Mouse (Mus musculus) megakaryocyte progenitor cell, adult 5-6 weeks (primary cell): ENCODE measurements around the gene Ppp1r12a. TPM values are rescaled to one million over a fixed set of nuclear protein-coding genes. Genes with fewer than 3 reads are reported as not detected.
"Not testable (repeated sequence)": the region's sequence is repeated elsewhere in the genome, so short reads cannot be mapped to it uniquely, and the experiment has no call there.

ENCODE experiments used
- ATAC-seq: replicated peaks from 2 replicates; pipeline ENCODE4 v1.8.0; 2016; ENCODE audit warnings: mild to moderate bottlenecking, moderate TSS enrichment, inconsistent platforms; ENCODE audit not compliant: poor library complexity
- total RNA-seq, 2 experiments: library from RNA; stranded (forward) in 1 of 2; stranded (reverse) in 1 of 2; fragments of 157-497, 149-512 nt in 1 of 2; fragments of 200-1000 nt in 1 of 2; gene quantifications; 2 replicates each; pipeline versions ENCODE4 v1.2.3 to v1.2.4; 2015 to 2017

The Ppp1r12a gene
- total RNA-seq, 2 experiments from 2014 or later, result 101 to 137 TPM

DNA sequence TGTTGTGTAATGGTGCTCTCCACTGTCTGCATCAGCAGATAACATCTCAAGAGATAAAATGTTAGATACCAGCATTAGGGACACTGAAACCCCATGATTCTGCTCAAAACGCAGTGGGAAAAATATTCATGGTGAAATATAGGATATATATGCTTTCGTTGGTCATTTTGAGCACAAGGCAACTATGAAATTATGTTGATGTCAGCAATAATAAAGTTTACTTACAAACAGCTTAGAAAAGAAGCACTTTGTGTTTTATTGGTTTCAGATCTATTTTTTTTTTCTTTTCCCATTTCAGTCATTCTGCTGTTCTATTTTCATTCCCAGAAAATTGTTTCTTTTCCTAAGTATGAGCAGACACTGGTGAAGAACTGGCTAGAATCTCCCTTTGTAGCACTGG lies 34.1 kb downstream of the Ppp1r12a start:
- ATAC-seq, result no peak

DNA sequence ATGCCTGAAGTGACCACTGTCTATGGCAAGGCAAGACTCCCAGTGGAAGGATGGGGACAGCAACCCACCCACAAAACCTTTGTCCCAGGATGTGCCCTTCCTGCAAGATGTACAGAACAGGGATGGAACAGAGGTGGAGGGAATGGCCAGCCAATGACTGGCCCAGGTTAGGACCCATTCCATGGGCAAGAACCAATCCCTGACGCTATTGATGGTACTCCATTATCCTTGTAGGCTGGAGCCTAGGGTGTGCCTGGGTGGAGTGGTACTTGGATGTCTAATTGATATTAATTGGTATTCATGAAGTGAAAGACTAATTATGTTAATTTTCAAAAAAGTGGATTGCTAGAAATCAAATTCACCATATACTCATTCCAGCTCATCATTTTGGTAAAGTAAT lies 35.5 kb downstream of the Ppp1r12a start:
- no peak for ATAC-seq

DNA sequence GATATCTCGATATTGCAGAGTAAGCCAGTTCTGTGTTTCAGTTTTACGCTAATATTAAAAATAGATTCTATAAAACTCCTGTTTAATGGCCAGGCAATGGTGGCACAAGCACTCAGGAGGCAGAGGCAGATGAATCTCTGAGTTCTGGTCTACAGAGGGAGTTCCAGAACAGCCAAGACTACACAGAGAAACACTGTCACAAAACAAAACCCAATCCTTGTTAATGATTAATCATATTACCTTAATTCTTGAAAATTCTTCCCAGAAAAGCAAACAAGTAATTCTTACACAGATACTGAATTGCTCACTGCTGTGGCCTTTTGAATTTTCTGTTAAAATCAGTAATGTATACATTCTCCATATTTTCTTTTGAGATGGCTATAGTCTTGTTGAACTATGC lies 37.0 kb downstream of the Ppp1r12a start:
- no peak for ATAC-seq

DNA sequence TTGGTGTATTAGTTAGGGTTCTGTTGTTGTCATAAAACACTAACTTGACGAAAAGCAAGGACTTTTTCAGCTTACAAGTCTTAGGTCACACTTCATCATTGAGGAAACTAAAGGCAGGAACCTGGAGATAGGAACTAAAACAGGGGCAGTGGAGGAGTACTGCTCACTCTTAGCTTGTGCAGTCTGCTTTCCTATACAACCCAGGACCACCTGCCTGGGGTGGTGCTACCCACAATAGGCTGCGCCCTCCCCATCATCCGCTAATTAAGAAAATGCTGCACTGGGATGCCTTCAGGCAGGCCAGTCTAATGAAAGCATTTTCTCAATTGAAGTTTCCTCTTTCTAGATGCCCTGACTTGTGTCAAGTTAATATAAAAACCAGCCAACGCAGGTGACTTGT lies 40.1 kb downstream of the Ppp1r12a start:
- no peak for ATAC-seq

DNA sequence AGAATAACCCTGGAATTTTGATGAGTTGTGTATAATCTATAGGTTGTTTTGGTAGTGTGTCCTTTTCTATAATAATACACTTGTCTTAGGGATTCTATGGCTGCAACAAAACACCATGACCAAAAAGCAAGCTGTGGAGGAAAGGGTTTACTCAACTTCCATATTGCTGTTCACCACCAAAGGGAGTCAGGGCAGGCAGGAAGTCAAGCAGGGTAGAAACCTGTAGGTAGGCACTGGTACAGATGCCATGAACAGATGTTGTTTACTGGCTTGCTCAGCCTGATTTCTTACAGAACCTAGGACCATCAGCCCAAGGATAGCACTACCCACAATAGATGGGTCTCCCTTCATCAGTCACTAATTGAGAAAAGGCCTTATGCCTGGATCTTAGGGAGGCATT lies 41.4 kb downstream of the Ppp1r12a start:
- no peak for ATAC-seq

DNA sequence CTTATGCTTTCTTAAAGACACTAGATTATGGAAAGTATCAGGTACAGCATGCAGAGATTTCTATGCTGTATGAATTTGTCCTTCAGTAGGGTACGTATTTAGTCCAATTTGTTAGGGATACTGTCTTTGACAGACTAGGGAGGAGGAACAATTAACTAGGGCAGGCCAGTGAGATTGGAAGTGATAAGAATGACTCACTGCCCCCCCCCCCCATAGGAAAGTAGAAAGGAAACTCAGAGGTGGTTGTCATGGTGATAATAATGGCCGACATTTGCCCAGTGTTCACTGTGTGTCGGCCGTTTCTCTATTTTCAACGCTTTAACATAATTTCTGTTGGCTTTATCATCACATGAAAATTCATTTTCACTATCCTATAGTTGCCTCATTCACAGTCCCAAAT lies 47.4 kb downstream of the Ppp1r12a start:
- no peak for ATAC-seq

DNA sequence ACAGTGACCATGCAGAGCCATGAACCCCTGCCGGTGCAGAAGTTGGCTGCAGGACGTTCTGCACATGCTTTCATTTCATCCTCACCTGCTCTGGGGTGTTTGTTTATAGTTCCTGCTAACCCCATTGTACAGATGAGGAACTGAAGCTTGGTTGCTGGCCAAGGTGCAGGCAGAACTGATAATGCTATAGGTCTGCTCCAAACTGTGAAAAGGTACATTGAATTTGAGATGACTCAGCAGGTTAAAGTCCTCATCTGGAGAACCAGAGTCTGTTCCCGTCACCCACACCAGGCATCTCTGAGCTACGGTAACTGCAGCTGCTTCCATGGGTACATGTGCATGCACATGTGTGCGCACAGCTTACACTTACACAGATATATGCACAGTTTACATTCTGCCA lies 62.4 kb downstream of the Ppp1r12a start:
- ATAC-seq, result peak; percentile 54; the same call in 1 of the 2 replicates

DNA sequence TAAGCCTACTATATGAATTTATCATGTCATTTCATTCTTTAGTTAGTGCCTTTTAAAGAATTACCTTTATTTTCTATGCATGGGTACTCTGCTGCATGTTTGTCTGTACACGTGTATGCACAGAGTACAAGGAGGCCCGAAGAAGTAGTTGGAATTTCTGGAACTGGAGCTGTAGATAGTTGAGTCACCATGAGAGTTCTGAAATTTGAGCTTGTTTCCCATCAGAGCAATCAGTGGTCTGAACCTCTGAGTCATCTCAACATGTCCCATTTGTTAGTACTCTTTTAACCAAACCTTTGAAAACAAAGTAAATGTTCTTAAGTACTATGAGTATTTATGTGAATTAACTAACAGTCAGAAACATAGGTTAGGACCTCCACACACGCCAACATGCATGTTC lies 75.1 kb downstream of the Ppp1r12a start:
- ATAC-seq, result no peak

DNA sequence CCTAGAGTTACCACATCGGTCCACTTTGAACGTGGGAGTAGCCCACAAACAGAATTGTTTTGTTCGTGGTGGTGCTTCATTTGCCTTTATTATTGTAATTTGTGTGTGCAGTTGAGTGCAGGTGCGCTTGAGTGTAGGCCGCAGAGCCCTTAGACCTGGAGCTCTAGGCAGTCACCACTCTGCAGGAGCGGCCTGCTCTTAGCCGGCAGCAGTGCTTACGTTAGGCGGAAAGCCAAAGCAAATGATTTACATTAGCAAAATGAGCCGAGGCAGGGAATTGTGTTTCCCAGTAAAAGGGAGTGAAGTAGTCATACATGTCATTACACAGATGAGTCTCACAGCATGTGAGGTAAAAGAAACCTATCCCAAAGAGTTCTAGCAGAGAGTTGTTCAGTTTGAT lies 77.1 kb downstream of the Ppp1r12a start:
- no peak for ATAC-seq

DNA sequence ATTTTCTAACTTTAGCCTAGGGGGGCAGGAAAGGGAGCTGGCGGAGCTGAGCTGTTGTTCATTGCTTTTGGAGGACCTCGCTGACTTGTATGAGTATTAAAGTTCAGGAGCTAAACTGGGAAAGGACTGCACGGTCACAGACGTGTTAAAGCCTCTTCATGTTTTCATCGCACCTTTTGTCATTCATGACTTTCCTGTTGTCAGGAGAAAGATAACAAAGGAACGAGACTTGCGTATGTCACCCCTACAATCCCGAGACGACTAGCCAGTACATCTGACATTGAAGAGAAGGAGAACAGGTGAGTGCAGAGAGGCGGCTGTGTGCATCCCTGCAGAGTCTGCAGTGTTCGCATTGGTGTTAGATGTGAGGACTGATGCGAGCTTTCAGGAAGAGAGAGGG lies 88.7 kb downstream of the Ppp1r12a start:
- ATAC-seq, result no peak

DNA sequence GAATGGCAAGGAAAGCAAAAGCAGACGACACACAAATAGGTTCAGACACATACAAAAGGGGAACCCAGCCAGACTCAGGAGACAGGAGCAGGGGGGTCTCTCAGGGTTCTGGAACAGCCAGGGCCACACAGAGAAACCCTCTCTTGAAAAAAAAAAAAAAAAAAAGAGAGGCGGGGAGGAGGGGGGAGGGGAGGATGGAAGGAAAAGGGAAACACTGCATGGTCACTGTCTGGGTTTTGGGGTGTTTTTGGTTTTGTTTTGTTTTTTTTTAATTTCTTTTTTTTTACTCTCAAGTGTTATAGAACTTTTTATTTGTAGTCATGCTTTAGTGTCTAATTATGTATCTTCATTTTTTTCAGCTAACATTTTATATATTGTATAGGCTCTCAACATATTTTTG lies 89.2 kb downstream of the Ppp1r12a start:
- no peak for ATAC-seq

DNA sequence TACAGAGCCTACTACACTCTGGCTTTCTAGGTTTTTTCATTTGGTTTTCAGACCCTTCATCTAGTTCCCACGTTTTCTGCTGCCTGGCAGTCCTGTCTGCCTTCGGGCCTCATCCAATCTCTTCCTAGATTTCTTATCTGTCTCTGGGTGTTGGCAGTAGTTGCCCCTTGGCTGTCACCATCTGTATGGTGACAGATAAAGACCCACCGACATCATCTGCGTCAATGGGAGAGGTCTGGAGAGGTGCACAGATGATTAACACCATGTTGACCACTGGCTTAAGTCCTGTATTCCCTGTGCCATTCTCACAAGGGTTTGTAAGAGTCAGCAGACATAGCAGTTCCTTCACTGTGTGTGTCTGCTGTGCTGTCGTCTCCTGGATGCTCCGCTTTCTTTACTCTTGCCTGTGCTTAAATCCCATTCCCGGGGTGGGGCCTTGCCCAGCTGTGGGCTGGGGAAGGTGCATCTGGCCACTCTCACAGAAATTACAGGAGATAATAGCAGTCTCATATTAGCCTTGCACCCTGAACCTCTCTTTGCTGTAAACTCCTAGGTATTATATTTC lies 93.9 kb downstream of the Ppp1r12a start:
- ATAC-seq, result peak; percentile 80

DNA sequence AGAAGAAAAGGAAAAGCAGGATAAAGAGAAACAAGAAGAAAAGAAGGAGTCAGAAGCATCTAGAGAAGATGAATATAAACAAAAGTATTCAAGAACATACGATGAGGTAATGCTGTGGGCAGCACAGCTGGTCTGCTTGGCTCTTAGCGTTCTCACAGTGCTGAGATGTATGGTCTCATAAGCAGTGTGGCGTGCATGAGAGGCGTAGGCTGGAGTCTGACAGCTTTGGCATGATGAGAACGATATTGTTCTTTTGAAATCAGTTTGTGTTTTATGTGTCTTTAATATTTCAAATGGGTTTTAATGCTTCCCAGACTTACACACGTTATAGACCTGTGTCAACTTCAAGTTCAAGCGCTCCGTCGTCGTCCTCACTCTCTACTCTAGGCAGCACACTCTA lies 98.9 kb downstream of the Ppp1r12a start:
- ATAC-seq, result no peak

DNA sequence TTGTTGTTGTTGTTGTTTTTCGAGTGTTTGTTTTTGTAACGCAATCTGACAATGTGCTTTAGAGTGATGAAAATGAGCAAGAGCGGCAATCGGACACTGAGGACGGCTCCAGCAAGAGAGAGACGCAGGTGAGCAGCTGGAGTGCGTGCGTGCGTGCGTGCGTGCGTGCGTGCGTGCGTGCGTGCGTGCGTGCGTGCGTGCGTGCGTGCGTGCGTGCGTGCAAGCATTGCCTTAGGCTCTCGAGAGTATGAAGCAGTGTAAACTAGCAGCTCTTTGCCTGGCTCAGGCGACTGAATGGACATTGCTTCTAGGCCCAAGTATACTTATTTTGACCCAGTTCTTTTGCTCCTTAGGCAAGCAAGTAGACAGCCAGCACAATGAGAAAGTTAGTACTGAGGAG lies 102.6 kb downstream of the Ppp1r12a start:
- no peak for ATAC-seq

DNA sequence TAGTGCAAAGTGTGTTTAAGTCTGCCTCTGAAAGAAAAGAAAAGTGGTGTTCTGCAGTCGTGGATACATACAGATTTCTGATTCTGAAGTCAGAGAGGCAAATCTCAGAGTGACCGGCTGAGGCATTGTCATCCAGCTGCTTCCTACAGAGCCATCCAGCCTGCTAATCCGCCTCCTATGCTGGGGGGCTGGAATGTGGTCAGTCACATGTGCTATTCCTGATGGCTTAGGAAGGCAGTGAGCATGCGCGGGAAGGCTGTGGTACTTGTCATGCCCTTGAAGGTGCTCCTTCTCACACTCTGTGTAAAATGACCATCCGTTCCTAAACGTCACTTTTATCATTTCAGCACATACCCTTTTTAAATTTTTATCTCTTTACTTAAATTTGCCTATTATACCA lies 109.2 kb downstream of the Ppp1r12a start:
- no peak for ATAC-seq

DNA sequence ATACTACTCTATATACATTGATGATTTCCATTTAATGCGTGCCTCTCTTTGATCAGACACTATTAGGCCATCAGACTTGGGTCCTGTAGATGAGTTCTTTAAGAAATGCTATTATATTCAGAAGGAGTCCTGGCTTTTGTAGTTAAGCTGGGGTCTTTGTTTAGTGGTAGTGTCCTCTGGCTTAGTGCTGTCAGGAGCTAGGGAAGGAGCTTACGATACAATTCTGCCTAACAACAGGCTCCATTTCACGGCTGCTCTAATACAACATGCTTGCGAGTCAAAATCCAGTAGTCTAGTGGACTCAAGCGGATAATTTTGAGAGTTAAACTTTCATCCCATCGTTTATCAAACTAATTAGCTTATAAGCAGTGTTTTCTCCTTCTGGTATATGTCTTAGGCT lies 114.7 kb downstream of the Ppp1r12a start:
- ATAC-seq, result no peak

DNA sequence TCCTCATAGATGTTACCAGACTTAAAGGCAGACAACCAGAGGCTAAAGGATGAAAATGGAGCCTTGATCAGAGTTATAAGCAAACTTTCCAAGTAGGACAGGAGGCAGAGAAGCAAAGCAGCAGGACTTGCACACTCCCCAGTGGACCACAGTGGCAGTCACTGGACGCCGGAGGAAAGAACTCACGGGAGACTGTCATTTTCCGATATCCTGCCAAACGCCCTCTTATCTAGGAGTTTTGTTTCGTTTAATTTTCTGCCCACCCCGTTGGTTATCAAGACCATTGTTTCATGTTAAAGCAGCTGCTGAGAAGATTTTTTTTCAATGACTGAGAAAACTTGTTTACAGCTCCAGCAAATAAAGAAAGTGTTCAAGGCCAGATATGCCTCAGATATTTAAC lies 115.2 kb downstream of the Ppp1r12a start:
- ATAC-seq, result no peak

DNA sequence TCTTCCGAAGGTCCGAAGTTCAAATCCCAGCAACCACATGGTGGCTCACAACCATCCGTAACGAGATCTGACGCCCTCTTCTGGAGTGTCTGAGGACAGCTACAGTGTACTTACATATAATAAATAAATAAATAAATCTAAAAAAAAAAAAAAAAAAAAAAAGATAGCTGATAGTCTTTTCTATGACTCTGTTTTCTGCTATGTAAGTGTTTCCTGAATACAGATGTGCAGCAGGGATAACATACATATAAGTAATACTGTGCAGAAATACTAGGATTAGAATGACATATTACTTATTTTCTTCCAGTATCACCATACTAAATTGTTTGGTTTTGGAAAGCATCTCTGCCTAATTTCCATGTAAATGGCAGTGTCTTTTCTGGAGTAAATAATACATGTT lies 119.1 kb downstream of the Ppp1r12a start:
- ATAC-seq, result not testable (repeated sequence)

DNA sequence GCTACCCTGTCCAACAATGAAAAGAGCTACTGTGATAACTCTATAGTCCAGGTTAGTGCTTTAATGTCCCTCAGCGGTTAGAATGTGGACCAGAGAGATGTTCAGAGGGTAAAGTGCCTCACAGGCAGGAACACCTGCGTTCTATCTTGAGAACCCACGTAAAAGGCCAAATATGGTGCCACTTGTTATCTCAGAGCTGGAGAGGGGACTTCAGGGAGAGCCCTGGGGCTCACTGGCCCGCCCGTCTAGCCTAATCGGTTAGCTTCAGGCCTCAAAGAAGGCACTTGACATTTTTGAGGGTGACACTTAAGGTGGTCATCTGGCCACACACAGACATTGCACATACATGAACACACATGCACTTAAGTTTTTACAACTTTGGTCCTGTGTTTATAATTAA lies 120.4 kb downstream of the Ppp1r12a start:
- peak; percentile 25 for ATAC-seq

DNA sequence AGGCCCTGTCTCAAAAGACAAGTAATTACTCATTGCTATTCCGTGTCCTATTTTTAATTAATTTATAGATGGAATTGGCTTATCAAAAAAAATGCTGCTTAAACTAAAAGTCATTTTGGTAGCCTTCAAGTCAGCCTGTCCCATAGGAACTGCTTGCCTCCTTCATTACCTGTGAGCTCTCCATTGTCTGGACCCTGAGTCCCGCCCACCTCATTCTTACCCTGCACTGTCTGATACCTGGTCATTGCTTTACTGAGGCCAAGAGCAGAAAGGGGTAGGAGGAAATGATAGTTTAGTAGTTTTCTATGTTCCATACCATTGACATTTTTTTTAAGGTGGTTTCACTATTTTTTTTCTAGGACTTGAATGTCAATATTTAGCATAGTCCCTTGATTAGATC lies 121.4 kb downstream of the Ppp1r12a start:
- ATAC-seq, result no peak

DNA sequence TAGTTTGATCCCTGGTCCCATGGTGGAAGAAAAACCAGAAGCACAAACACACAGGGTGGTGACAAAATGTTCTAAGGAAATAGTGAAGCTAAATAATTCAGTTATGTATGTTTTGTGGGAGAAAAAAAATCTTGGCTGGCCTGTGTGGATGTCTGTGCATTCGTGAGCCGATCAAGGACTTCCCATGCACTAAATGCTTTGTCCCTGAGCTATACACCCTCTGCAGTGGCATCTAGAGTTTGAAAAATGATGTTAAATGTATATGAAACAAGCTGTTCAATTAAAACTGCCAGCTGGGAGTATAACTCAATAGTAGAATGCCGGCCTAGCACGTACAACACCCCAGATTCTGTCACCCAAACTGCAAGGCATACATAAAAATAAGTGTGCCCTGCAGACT lies 121.8 kb downstream of the Ppp1r12a start:
- no peak for ATAC-seq

DNA sequence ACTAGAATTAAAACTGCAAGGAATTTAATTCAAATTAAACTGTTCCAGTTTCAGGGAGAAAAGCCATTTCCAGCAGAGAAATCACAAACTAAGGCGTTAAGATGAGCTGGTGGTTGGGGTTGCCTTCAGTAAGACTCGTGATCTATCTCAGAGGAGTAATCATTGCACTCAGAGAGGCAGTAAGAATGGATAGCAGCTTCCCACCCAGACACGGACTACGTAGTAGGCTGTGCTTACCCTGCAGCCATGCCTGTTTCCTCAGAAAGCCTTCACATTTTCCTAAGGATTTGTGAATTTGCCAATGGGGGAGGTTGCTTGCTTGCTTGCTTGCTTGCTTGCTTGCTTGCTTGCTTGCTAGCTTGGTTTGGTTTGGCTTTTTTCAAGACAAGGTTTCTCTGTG lies 122.5 kb downstream of the Ppp1r12a start:
- no peak for ATAC-seq

DNA sequence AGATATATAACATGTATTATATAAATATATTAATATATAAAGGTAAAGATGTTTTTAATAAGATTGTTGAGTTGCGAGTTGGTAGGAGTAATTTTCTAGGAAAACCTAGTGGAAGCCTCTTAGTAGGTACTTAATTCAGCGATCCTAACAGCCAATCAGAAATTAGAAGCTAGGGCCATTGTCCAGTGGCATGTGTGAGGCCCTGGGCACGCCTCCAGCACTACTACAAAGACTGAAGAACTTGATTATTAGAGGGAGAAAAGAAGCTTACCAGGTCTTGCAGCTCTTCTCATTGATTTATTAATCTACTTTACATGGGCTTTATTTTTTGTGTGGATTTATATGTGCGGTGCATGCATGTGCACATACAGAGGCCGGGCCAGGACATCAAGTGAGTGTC lies 123.0 kb downstream of the Ppp1r12a start:
- ATAC-seq, result no peak
